Mouse (Mus musculus) adrenal gland, postnatal 14 days (tissue): ENCODE measurements at regions not wholly inside any gene's neighbourhood (a gene's known extent, or its start where the extent isn't known, plus 50 kb on each side); places are given as distances from the start of the nearest gene placed in this dataset.
A peak's percentile ranks its signal among the peaks of the same experiment; 100 is the strongest.

Experiments used
- DNase-seq: peaks from one replicate; pipeline ENCODE4 v3.0.0; 2021; ENCODE audit warnings: mixed read lengths
- microRNA-seq, 2 experiments: library from miRNA; unstranded; fragments of <30 nt; microRNA quantifications; one replicate each; pipeline ENCODE4 v1.2.0; 2021

DNA sequence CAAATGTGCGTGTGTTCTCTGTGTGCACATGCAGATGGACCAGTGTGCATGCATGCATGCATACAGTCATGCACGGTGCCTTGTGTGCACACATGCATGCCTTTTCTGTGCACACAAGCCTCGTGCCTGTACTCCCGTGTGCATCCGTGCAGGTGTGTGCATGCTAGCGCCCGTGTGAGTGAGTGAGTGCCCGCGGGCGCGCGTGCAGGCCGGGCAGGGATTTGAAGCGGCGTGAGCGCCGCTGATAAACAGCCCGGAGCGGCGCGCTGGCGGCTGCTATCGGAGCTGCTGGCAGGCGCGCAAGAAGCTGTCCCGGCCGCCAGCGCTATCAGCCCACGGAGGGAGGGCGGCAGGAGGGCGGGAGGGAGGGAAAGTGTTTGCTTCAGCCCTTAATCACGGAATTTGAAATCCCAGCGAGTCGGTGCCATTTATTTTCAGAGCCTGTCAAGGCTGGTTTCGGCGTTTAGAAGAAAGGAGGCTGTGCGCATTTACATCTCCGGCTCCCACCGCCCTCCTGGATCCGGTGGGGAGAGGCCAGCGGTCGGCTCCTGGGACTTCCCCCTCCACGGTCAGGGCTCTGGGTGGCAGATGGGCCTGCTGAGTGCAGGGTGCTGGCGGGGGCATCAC is 82.1 kb downstream of the Cstad start:
- peak; percentile 87 for DNase-seq

DNA sequence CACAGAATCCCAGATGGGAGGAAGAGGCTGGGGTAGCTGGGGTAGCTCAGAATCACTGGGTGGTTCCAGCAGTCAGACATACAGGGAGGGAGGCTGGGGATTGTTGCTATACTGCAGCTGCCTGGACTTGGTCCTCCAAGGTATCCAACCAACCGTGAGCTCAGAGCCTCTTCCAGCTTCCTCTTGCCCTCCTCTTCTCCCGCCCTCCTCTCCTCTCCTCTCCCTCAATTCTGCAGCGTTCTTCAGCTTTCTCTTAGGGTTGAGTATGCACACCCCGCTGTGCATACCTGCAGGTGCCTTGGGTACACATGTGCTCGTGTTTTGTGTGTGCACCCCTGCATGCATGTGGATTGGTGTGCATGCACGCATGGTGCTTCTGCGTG is 81.6 kb downstream of the Cstad start:
- no peak for DNase-seq

DNA sequence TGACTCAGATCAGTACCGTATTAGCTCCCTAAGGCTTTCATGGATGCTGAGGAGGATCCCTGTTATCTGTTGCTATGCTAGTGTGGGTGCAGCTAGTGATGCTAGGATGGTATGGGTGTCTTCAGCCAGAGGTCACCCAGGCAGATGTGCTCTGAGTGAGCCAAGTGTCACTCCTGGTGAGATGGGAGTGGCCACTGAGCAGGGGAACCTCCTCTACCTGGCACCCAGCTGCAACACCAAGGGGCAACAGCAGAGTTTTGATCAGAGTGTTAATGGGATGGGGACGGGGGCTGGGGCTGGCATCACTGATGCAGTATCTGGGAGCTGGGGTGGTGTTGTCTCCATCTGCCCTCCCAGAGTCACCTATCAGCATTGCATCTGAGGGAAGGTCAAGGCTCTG is 81.0 kb downstream of the Cstad start:
- DNase-seq, result no peak

DNA sequence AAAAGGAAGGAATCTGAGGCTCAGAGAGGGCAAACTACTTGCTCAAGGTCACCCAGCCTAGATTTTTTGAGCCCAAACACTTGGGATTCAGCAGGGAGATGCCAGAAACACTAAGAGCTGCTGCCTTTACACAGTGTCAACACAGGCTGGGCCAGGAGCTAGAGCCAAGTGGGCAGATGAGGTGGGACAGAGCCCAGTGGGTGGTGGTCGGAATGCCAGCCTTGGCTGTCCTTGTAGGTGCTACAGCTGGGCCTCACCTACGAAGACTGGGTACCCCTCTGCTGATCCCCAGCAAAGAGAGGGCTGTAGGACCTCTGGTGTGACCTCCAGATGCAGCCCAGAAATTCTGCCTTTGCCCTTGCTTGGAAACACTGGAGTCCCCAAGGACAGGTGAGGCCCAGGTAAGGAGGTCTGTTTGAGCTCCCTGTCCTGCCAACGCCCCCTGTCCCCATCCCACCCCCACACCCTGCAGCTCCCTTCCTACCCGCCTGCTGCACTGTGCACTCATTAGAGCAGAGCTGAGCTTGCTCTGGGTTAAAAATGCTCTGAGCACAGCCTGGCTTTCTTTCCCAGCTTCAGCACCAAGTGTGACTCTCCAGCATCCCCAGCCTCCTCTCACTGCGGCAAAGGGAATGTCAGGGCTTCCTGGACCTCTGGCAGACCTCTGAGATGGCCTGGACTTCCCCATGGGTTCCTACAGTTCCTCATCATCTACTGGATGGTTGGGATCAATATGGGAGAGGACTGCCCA is 76.2 kb downstream of the Cstad start:
- DNase-seq, result no peak

DNA sequence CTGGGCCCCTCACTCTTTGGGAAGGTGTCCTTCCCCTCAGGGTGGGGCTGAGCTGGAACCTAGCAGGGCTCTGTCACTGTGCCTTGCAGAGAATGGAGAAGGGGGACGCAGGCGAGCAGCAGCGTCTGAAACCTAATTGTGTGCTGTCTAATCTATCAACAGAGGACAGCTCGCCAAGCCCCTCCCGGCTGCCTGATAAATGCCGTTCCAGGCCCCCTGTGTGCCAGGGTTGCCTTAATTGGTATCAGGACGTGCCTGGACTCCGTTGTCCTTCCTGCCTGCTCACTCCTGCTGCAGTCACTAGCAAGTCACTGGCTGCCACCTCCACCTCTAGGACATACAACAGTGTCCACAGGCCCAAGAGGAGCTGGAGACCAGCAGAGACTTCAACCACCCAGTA is 72.6 kb downstream of the Cstad start:
- no peak for DNase-seq

DNA sequence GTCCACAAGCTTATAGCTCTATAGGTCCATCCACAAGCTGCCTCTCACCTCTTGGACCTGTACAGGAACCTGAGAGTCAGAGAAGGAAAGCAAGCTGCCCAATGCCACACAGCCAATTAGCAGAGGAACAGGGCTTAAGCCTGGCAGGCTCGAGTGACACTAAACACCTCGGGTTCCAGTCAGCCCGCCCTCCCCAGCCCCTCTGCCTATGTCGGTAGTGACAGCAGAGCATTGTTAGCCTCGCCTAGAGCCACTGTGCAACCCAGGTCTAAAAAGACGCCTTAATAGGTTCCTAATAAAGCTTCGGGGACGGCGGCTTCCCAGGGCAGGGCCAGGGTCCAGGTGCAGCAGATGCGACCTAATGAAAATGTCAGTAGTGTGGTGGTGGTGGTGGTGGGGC is 66.3 kb downstream of the Cstad start:
- no peak for DNase-seq

DNA sequence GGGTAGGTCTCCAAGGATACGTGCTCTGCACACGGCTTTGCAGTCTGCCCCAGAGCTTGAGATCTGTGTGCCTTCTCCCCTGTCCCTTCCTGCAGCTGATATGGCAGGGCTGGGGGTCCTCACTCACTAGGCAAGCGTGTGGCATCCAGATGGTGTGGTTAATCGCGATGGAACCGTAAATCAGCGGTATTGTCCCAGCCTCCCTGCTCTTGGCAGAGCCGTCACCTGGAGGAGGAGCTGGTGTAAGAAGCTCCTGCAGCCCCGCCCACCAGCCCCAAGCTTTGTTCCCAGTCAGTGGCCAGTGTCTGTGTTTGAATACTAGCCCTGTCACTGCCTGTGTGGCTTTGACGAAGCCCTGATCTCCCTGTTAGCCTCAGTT is 65.8 kb downstream of the Cstad start:
- DNase-seq, result peak; percentile 35

DNA sequence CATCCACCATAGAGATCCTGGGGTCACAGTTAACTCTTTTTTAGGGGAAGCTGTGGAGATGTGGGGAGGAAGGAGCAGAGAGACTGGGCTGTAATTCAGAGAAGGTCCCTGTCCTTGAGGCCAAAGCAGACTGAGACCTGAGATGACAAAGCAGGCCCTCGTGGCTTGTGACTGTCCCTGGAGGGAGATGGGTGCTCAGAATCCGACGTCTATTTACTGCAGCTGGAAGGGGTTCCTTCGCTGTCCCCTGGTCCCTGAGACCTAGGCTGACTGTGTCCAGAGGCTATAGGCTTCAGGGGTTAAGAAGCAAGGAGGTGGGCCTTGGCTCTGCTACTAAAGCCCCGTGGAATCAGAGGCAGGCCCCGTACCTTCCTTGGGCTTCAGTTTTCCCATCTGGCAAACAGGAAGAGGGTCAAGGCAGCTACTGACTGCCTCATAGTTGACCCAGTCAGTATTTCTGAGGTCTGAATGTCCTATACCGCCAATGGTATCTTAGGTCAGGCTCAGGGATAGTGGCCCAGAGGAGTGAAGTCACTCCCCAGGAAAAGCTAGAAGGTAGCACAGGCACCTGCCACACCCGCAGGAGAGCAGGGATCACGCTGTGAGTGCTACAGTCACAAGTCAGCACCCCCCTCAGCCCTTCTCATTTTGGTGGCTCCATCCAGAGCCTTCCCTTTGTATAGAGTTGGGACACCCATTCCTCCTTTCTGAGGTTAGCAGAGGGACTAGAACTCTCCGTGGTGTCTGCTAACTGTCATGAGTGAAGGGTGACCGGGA is 65.2 kb downstream of the Cstad start:
- no peak for DNase-seq

DNA sequence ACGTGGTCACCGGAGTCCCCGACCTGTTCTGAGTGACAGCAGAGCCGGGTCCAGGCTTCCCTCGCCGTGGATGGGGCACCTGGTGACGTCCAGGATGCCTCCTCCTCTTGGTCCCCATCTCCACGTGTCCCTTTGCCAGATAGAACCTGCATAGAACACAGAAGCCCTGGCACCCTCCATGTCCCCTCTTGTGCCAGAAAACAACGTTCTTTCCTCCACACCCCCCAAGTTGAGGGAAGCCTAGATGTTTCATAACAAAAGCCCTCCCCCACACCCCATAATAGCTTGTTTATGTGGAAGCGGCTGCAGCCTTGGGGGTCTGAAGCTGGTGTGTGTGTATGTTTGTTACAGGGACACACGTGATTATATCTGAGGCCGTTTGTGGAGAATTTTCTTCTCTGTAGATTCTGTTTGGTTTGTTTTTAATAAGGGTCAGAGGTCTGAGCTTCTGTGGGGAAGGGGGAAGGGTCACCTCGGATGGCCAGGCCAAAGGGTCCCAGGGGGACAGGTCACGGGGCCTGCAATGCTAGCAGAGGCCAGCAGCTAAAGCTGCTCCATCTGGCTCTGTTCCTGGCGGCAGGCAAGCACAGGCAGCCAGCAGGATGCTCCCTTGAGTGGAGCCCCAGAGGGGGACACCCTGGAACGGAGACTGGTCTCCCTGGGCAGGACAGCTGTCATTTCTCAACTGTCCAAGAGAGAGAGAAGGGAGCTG is 64.2 kb downstream of the Cstad start:
- peak; percentile 88 for DNase-seq

Small RNA genes lying in the stretch of these regions (microRNA-seq; reads per million reads assigned to microRNA genes)
- 0 to 0.85 reads per million in 2 experiments for gene Mir3089
